Mouse (Mus musculus): ENCODE measurements around the gene Gltpd2.

Gene Gltpd2

DNA sequence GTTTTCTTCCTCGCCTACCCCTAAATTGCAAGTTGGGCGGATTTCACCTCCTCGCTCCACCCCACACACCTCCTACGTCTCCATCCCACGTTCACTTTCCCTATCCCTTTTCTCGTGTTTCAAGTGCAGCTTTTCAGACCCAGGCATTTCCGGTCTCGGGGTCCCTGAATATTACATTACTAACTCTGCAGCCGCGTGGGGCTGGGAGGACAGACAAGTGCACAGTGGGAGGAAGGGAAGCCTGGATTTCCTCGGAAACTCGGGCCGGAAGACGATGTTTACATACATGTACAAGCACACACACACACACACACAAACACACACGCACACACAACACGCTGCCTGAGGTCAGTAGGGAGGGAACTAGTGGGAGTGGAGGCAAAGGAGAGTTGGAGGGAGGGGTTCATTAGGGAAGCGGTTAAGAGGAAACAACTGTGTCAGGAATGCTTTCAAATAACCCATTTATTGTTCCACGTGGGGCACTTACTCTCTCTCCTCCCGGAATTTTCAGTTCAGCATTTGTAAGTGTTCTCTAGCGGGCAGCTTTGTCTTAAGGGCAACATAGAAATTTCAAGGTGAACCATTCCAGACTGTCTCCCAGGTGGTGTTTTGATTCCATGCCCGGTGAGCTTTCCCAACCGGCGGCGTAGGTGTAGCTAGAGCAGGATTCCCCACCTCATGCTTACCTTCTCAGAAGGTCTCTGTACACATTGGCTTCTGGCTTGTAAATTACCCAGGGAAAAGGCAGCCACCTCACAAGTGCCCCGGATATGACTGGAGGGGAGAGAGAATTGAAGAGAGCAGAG is 44.7 kb downstream of the Gltpd2 start:
- DNase-seq (ENCODE audit: low spot score in 2 of 2), result peak; percentile 29 to 34

DNA sequence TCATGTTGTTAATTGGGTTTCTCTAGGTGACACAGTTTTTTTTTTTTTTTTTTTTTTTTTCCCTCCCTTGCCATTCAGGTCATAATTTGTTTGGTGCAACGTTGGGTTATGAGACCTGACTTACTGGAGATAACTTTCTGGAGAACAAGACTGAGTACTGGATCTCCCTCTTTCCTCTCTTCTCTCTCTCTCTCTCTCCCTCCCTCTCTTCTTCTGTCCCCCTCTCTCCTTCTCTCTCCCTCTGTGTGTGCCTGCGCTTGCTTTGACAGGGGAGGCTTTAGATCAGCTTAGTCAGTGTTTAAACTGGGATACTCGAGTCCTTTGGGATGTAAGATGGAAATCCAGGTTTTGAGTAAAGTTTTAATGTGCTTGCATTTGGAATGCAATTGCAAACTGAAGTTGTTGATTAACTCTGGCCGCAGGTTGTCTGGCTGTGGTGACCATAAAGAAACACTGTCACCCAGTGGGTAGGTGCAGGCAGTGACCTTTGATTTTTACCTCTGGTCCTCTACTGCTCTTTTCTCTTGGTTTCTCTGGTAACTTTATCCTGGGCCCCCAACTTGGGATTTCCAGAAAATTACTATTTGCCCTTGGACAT is 45.4 kb downstream of the Gltpd2 start:
- DNase-seq (ENCODE audit: low spot score in 2 of 2), result no peak

DNA sequence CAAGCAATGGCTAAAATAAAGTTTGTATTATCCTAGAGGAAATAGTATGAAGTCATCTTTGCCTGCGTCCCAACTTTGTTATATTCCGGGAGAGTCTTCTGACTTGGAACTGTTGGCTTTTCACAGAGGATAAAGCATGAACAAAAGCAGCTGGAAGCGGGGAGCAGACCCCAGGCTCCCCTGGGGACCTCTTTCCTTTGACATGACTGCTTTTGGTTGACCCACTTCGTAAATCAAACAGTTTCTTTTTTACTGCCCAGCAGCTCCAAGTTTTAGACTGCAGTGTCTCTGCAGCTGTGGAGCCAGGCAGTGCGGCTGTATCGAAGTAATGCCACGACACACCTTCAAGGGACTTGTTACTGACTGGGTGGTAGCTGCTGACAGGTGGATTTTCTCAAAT is 47.6 kb downstream of the Gltpd2 start:
- no peak for DNase-seq (ENCODE audit: low spot score in 2 of 2)
